Mouse (Mus musculus) CH12.LX (cell line): Measurements from ENCODE around the gene Plekhb1. TPM values are rescaled to one million over a fixed set of nuclear protein-coding genes. Genes with fewer than 3 reads are reported as not detected.

ENCODE experiments used
- DNase-seq: peaks from one replicate; pipeline ENCODE4 v3.0.0-alpha.2; 2013; ENCODE audit errors: extremely low read depth
- H3K27ac ChIP-seq: 2 replicates; pipeline ENCODE4 v1.5.1; 2012; ENCODE audit warnings: low read depth, mild to moderate bottlenecking, control low read depth, moderate library complexity; ENCODE audit not compliant: insufficient read depth
- H3K27me3 ChIP-seq: replicated peaks from 2 replicates; pipeline ENCODE3; 2012; ENCODE audit warnings: inconsistent platforms
- H3K36me3 ChIP-seq, 2 experiments: replicated peaks in 1 of 2; 2 replicates each; pipeline versions ENCODE3 to v1.6.1; 2012; ENCODE audit warnings: inconsistent platforms in 1 of 2, low read length in 1 of 2, mild to moderate bottlenecking in 1 of 2, mixed read lengths in 1 of 2, moderate library complexity in 1 of 2; ENCODE audit not compliant: control insufficient read depth in 1 of 2, insufficient read depth in 1 of 2
- H3K4me1 ChIP-seq, 2 experiments: 2 replicates each; pipeline ENCODE4 v1.6.1; 2012; ENCODE audit warnings: inconsistent platforms in 1 of 2, moderate library complexity in 1 of 2; ENCODE audit not compliant: insufficient read depth in 2 of 2, control insufficient read depth in 1 of 2
- H3K4me2 ChIP-seq: 2 replicates; pipeline ENCODE4 v1.6.1; 2012; ENCODE audit warnings: low read depth, mild to moderate bottlenecking, control low read depth; ENCODE audit not compliant: poor library complexity, insufficient read depth, severe bottlenecking
- H3K4me3 ChIP-seq, 3 experiments: fragments of 150-350 bp in 1 of 3; sonication (generic) in 1 of 3; replicated peaks in 1 of 3; 2 replicates each; pipeline versions ENCODE3 to v1.5.1; 2011 to 2012; ENCODE audit warnings: low read depth in 2 of 3, low read length in 2 of 3, mild to moderate bottlenecking in 2 of 3, moderate library complexity in 2 of 3, control low read depth in 1 of 3, improper control_type of control experiment in 1 of 3, inconsistent platforms in 1 of 3, mixed read lengths in 1 of 3; ENCODE audit not compliant: poor library complexity in 1 of 3
- H3K79me2 ChIP-seq: replicated peaks from 2 replicates; pipeline ENCODE4 v1.6.1; 2012; ENCODE audit warnings: mild to moderate bottlenecking, moderate library complexity; ENCODE audit not compliant: control insufficient read depth, poor library complexity, insufficient read depth, severe bottlenecking; ENCODE audit errors: extremely low read depth
- H3K9ac ChIP-seq: 2 replicates; pipeline ENCODE4 v1.6.1; 2012; ENCODE audit warnings: low read depth, mild to moderate bottlenecking, control low read depth, moderate library complexity; ENCODE audit not compliant: insufficient read depth
- H3K9me3 ChIP-seq: replicated peaks from 2 replicates; pipeline ENCODE3; 2012; ENCODE audit warnings: low read length, inconsistent platforms, mixed read lengths
- BHLHE40 ChIP-seq: IDR thresholded peaks from 2 replicates; pipeline ENCODE4 v1.6.1; 2011; ENCODE audit warnings: mild to moderate bottlenecking, low read depth, low read length, improper control_type of control experiment
- CTCF ChIP-seq, 2 experiments: IDR thresholded peaks in 1 of 2; conservative IDR thresholded peaks in 1 of 2; 2 replicates each; pipeline ENCODE4 v1.5.1; 2011 to 2012; ENCODE audit warnings: low read depth in 2 of 2, low read length in 2 of 2, improper control_type of control experiment in 1 of 2, inconsistent platforms in 1 of 2, mild to moderate bottlenecking in 1 of 2, moderate library complexity in 1 of 2
- ELF1 ChIP-seq: IDR thresholded peaks from 2 replicates; pipeline ENCODE4 v1.6.1; 2014; ENCODE audit warnings: low read depth, mild to moderate bottlenecking, inconsistent platforms, low read length, improper control_type of control experiment
- EP300 ChIP-seq: IDR thresholded peaks from 2 replicates; pipeline ENCODE4 v1.6.1; 2011; ENCODE audit warnings: low read length, improper control_type of control experiment
- GABPA ChIP-seq: IDR thresholded peaks from 2 replicates; pipeline ENCODE4 v1.6.1; 2012; ENCODE audit warnings: low read depth, low read length, improper control_type of control experiment, inconsistent platforms; ENCODE audit not compliant: insufficient replicate concordance
- MEF2A ChIP-seq: IDR thresholded peaks from 2 replicates; pipeline ENCODE4 v1.6.1; 2014; ENCODE audit warnings: low read depth, mild to moderate bottlenecking, inconsistent platforms, low read length, improper control_type of control experiment, borderline replicate concordance
- MXI1 ChIP-seq: IDR thresholded peaks from 2 replicates; pipeline ENCODE4 v1.6.1; 2011; ENCODE audit warnings: mild to moderate bottlenecking, low read depth, low read length, improper control_type of control experiment
- MYC ChIP-seq: IDR thresholded peaks from 2 replicates; pipeline ENCODE4 v1.6.1; 2011; ENCODE audit warnings: low read depth, mild to moderate bottlenecking, improper control_type of control experiment, low read length
- NRF1 ChIP-seq: IDR thresholded peaks from 2 replicates; pipeline ENCODE4 v1.6.1; 2014; ENCODE audit warnings: low read depth, mild to moderate bottlenecking, inconsistent platforms, low read length, improper control_type of control experiment, moderate library complexity
- POLR2AphosphoS2 ChIP-seq: IDR thresholded peaks from 2 replicates; pipeline ENCODE4 v1.6.1; 2011; ENCODE audit warnings: low read depth, low read length, improper control_type of control experiment
- RAD21 ChIP-seq: IDR thresholded peaks from 2 replicates; pipeline ENCODE4 v1.6.1; 2011; ENCODE audit warnings: low read depth, mild to moderate bottlenecking, low read length, improper control_type of control experiment, moderate library complexity
- RCOR1 ChIP-seq: conservative IDR thresholded peaks from 2 replicates; pipeline ENCODE4 v1.6.1; 2012; ENCODE audit warnings: low read depth, mild to moderate bottlenecking, inconsistent platforms, low read length, improper control_type of control experiment
- SIN3A ChIP-seq: IDR thresholded peaks from 2 replicates; pipeline ENCODE4 v1.6.1; 2012; ENCODE audit warnings: low read length, improper control_type of control experiment, inconsistent platforms
- SMC3 ChIP-seq: IDR thresholded peaks from 2 replicates; pipeline ENCODE4 v1.6.1; 2011; ENCODE audit warnings: low read depth, low read length, improper control_type of control experiment
- TCF12 ChIP-seq: IDR thresholded peaks from 2 replicates; pipeline ENCODE4 v1.6.1; 2014; ENCODE audit warnings: low read depth, mild to moderate bottlenecking, inconsistent platforms, low read length, improper control_type of control experiment
- UBTF ChIP-seq: IDR thresholded peaks from 2 replicates; pipeline ENCODE4 v1.6.1; 2012; ENCODE audit warnings: low read depth, mild to moderate bottlenecking, inconsistent platforms, low read length, improper control_type of control experiment, moderate library complexity
- USF1 ChIP-seq: IDR thresholded peaks from 2 replicates; pipeline ENCODE4 v1.6.1; 2014; ENCODE audit warnings: low read depth, mild to moderate bottlenecking, inconsistent platforms, low read length, improper control_type of control experiment
- USF2 ChIP-seq: conservative IDR thresholded peaks from 2 replicates; pipeline ENCODE4 v1.6.1; 2011; ENCODE audit warnings: low read depth, low read length, improper control_type of control experiment
- ZMIZ1 ChIP-seq: IDR thresholded peaks from 2 replicates; pipeline ENCODE4 v1.6.1; 2012; ENCODE audit warnings: low read depth, mild to moderate bottlenecking, inconsistent platforms, low read length, improper control_type of control experiment
- dilution Hi-C: fragments of 300-500 bp; cut with MboI; formaldehyde crosslinking; loops from 2 replicates; pipeline ENCODE4 v1.14.3; 2020; ENCODE audit warnings: low sequenced_read_pairs; ENCODE audit not compliant: extremely low pct_unique_long_range_greater_than_20kb, extremely low pct_ligation_motif_present
- in situ Hi-C: fragments of 300-500 bp; cut with MboI; formaldehyde crosslinking; loops from 3 replicates; pipeline ENCODE4 v1.14.3; 2019; ENCODE audit warnings: low sequenced_read_pairs, low pct_ligation_motif_present, low pct_unique_long_range_greater_than_20kb, mixed read lengths
- polyA plus RNA-seq: library from polyadenylated mRNA; unstranded; fragments of >175 nt; gene quantifications from 2 replicates; pipeline ENCODE4 v1.2.1, GENCODE M21; 2012; ENCODE audit warnings: low read depth; ENCODE audit not compliant: insufficient read length
- total RNA-seq, 2 experiments: library from RNA; depleted of rRNA; stranded (reverse); fragments of 300-350 nt in 1 of 2; fragments of >200 nt in 1 of 2; gene quantifications; 2 replicates each; pipeline ENCODE4 v1.2.3; 2012 to 2014

The Plekhb1 gene
- total and polyA plus RNA-seq, 3 experiments: 0.04 TPM; not detected in 2

- Histone ChIP-seq H3K4me2 (no peak overlapping the region), H3K27ac (no peak overlapping the region)
- dilution Hi-C loops: no loop called here
These were observed 21.0 kb upstream of the Plekhb1 start for GRCm38 (mm10) chr7:100683241-100683640.

GRCm38 (mm10) chr7:100681132-100681531 is 18.9 kb upstream of the Plekhb1 start:
- no peaks in the 10 kb centered on the region for H3K9me3 ChIP-seq
- peaks cover 0 to 3% of the 10 kb centered on the region in 2 experiments; a peak in 1 of 4 replicates for H3K4me1 ChIP-seq
- H3K27ac ChIP-seq: no peak overlapping the region
- H3K79me2 ChIP-seq: no peaks in the 10 kb centered on the region
- in situ Hi-C loops: loop anchor here (10.0 kb wide), 1 partner anchor 94 kb away; no protein-coding TSS in a partner anchor
- H3K27me3 ChIP-seq: peaks cover 13% of the 10 kb centered on the region
- no peak overlapping the region for H3K4me2 ChIP-seq
- H3K36me3 ChIP-seq: no peaks in the 10 kb centered on the region
- no peak for TF ChIP-seq TCF12
- TF ChIP-seq POLR2AphosphoS2: no peak
- TF ChIP-seq RAD21: no peak
- 0 out of 2 replicates have a peak, but pooled peaks have one; percentile 15 for TF ChIP-seq BHLHE40
- TF ChIP-seq, all 38 proteins: peak for 1
- no peak overlapping the region for H3K4me3 ChIP-seq
- DNase-seq: no peak
- dilution Hi-C loops: no loop called here
- no peak overlapping the region for H3K9ac ChIP-seq

More at GRCm38 (mm10) chr7:100683241-100683640, 21.0 kb upstream of the Plekhb1 start:
- H3K9me3 ChIP-seq: no peaks in the 10 kb centered on the region
- no peaks in the 10 kb centered on the region for H3K36me3 ChIP-seq
- peaks cover 2% of the 10 kb centered on the region for H3K27me3 ChIP-seq
- H3K4me3 ChIP-seq: no peak overlapping the region
- no peak for TF ChIP-seq MEF2A
- TF ChIP-seq SMC3: no peak
- no peak for TF ChIP-seq ZMIZ1
- TF ChIP-seq MYC: no peak
- no peak for TF ChIP-seq USF1
- peaks cover 0 to 3% of the 10 kb centered on the region in 2 experiments; a peak in 1 of 4 replicates for H3K4me1 ChIP-seq
- no peak for DNase-seq
- no peak overlapping the region for H3K9ac ChIP-seq
- H3K79me2 ChIP-seq: no peaks in the 10 kb centered on the region
- in situ Hi-C loops: loop anchor here (10.0 kb wide), 1 partner anchor 92 kb away; no protein-coding TSS in a partner anchor

GRCm38 (mm10) chr7:100678948-100679880 is 17.0 kb upstream of the Plekhb1 start:
- Histone ChIP-seq H3K4me2 (peak overlapping the region; percentile 35; the same call in 1 of the 2 replicates), H3K36me3 (no peaks in the 10 kb centered on the region), H3K4me1 (0 out of 4 replicates have a peak, but pooled peaks cover 0 to 3% of the 10 kb centered on the region in 2 experiments), H3K27ac (no peak overlapping the region), H3K9ac (no peak overlapping the region), H3K27me3 (peaks cover 26% of the 10 kb centered on the region), H3K9me3 (no peaks in the 10 kb centered on the region), H3K4me3 (no peak overlapping the region), H3K79me2 (no peaks in the 10 kb centered on the region)
- dilution Hi-C loops: no loop called here
- in situ Hi-C loops: no loop called here
- TF ChIP-seq USF2 (no peak), ELF1 (no peak), RCOR1 (no peak), MXI1 (no peak), RAD21 (no peak), CTCF (conservative IDR thresholded peaks at IDR 0.05 in 1 of 2, IDR thresholded peaks at IDR 0.05 in 1 of 2; ENCODE audit: low read depth in 2 of 2, low read length in 2 of 2) (no peak), NRF1 (no peak), SIN3A (no peak), GABPA (no peak), MEF2A (no peak), UBTF (no peak), EP300 (no peak)
- no peak for DNase-seq
